Mouse (Mus musculus): Measurements from ENCODE around the gene Ybx1.

- TF ChIP-seq CTCF (IDR thresholded peaks at IDR 0.05; ENCODE audit: low read depth) (no peak), EP300 (IDR thresholded peaks at IDR 0.05; ENCODE audit: low read depth) (no peak)
Measured at GRCm38 (mm10) chr4:119238661-119239060, 55.7 kb downstream of the Ybx1 start.

Data from heart, postnatal 0 days (tissue).